Mouse (Mus musculus) spleen, postnatal 36 days (tissue): ENCODE measurements at regions not wholly inside any gene's neighbourhood (a gene's known extent, or its start where the extent isn't known, plus 50 kb on each side); places are given as distances from the start of the nearest gene placed in this dataset.
"Not testable (repeated sequence)": the region's sequence is repeated elsewhere in the genome, so short reads cannot be mapped to it uniquely, and the experiment has no call there.

Experiments
- DNase-seq, 2 experiments: peaks; one replicate each; pipeline ENCODE4 v3.0.0; 2022; ENCODE audit warnings: low spot score in 2 of 2, mixed read lengths in 1 of 2

GRCm38 (mm10) chr4:3497392-3497791, 312.2 kb upstream of the Vmn1r3 start:
- not testable (repeated sequence) for DNase-seq

GRCm38 (mm10) chr4:3495987-3496386, 310.8 kb upstream of the Vmn1r3 start:
- DNase-seq, result not testable (repeated sequence)

GRCm38 (mm10) chr4:3494123-3494681, 309.0 kb upstream of the Vmn1r3 start:
- DNase-seq, result not testable (repeated sequence)

GRCm38 (mm10) chr4:3490901-3491300, 305.7 kb upstream of the Vmn1r3 start:
- DNase-seq, result not testable (repeated sequence)

GRCm38 (mm10) chr4:3482092-3482491, 296.9 kb upstream of the Vmn1r3 start:
- no peak for DNase-seq

- DNase-seq, result no peak
Observed at GRCm38 (mm10) chr4:3456773-3457172, 271.6 kb upstream of the Vmn1r3 start.

- DNase-seq, result not testable (repeated sequence)
Observed at GRCm38 (mm10) chr4:3437380-3437779, 252.2 kb upstream of the Vmn1r3 start.

GRCm38 (mm10) chr4:3427968-3428367, 242.8 kb upstream of the Vmn1r3 start:
- no peak for DNase-seq

- peak; percentile 12 to 20 for DNase-seq
Observed at GRCm38 (mm10) chr4:3419920-3420499, 234.9 kb upstream of the Vmn1r3 start.

GRCm38 (mm10) chr4:3416670-3417069, 231.5 kb upstream of the Vmn1r3 start:
- no peak for DNase-seq

- not testable (repeated sequence) for DNase-seq
Observed at GRCm38 (mm10) chr4:3414442-3415022, 229.4 kb upstream of the Vmn1r3 start.

- DNase-seq, result no peak
Observed at GRCm38 (mm10) chr4:3413493-3414441, 228.6 kb upstream of the Vmn1r3 start.

GRCm38 (mm10) chr4:3412323-3412722, 227.2 kb upstream of the Vmn1r3 start:
- not testable (repeated sequence) for DNase-seq

- DNase-seq, result not testable (repeated sequence)
Observed at GRCm38 (mm10) chr4:3402856-3403255, 217.7 kb upstream of the Vmn1r3 start.

- not testable (repeated sequence) for DNase-seq
Observed at GRCm38 (mm10) chr4:3401766-3402165, 216.6 kb upstream of the Vmn1r3 start.

- DNase-seq, result not testable (repeated sequence)
Observed at GRCm38 (mm10) chr4:3391579-3391978, 206.4 kb upstream of the Vmn1r3 start.

- not testable (repeated sequence) for DNase-seq
Observed at GRCm38 (mm10) chr4:3373027-3373763, 188.0 kb upstream of the Vmn1r3 start.

- DNase-seq, result not testable (repeated sequence)
Observed at GRCm38 (mm10) chr4:3368021-3368420, 182.9 kb upstream of the Vmn1r3 start.

- DNase-seq, result not testable (repeated sequence)
Observed at GRCm38 (mm10) chr4:3343443-3343842, 158.3 kb upstream of the Vmn1r3 start.

- not testable (repeated sequence) for DNase-seq
Observed at GRCm38 (mm10) chr4:3342696-3343095, 157.5 kb upstream of the Vmn1r3 start.

- not testable (repeated sequence) for DNase-seq
Observed at GRCm38 (mm10) chr4:3342165-3342564, 157.0 kb upstream of the Vmn1r3 start.
